Mouse (Mus musculus) lung, postnatal 10 days (tissue): ENCODE results near the gene Zfp318.

Experiments
- DNase-seq: peaks from one replicate; pipeline ENCODE4 v3.0.0; 2021

Zfp318 gene

GRCm38 (mm10) chr17:46452683-46453082 lies 69.2 kb downstream of the Zfp318 start:
- DNase-seq, result no peak

GRCm38 (mm10) chr17:46453302-46453948 lies 69.9 kb downstream of the Zfp318 start:
- DNase-seq, result no peak

GRCm38 (mm10) chr17:46453970-46454411 lies 70.5 kb downstream of the Zfp318 start:
- no peak for DNase-seq

DNA sequence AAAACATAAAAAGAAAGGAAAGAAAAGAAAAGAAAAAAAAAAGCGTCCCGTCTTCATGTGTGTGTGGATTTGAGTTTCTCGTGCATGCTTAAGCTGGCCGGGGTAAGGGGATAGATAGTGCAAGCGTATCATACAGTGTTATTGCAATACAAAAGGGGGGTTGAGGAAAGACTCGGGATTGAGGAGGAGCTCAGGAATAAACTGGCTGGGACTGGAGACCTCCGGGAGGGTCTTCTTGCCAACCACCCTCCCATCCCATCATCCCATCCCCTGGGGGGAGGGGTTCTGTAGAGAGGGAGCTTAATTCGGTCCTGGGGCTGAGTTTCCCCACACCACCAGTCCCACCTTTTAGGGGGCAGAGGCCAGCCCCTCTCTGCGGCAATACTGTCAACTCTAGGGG lies 71.0 kb downstream of the Zfp318 start:
- DNase-seq, result no peak

DNA sequence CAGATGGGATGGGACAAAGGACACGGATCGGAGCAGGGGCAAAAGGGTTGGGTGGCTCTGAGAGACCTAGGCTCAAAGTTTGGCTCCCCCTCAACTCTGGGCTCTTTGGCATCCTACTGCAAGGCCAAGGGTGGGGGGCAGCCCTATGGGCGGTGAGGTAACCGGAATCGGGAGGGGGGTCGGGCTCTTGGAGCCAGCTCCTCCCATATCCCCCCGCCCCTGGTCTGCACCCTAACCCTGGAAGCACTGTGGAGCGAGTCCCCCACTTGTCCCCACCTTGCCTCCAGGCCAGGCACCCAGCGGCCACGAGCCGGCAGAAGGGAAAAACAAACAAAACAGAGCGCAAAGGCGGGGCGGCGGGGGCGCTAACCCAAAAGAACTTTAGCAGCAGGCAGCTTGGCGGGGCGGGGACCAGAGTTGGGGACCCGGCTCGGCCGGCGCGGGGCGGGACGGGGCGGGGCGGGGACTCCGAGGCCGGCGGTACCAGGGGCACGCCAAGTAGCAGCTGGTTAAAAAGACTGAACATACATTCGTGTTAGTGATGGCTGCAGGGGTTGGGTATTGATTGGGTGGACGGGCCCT lies 71.7 kb downstream of the Zfp318 start:
- peak; percentile 70 for DNase-seq

DNA sequence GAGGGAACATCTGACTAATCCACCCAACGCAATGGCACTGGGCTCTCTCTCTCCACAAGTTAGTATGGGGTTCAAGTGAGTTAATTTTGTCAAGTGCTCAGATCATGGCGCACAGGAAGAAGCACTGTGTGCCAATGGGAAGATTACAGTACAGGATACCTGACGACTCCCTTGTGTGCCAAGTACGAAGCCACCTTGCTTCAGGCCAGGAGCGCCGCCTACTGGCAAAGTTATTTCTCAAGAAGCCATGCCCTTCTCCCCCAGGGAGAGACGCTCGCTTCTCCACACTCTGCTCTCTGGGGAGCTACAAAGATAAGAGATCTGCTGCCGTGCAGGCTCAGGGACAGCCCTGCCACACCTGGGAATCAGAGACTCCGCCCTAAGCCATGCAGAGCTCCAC lies 74.3 kb downstream of the Zfp318 start:
- peak; percentile 49 for DNase-seq

GRCm38 (mm10) chr17:46458439-46458838 lies 74.9 kb downstream of the Zfp318 start:
- no peak for DNase-seq

DNA sequence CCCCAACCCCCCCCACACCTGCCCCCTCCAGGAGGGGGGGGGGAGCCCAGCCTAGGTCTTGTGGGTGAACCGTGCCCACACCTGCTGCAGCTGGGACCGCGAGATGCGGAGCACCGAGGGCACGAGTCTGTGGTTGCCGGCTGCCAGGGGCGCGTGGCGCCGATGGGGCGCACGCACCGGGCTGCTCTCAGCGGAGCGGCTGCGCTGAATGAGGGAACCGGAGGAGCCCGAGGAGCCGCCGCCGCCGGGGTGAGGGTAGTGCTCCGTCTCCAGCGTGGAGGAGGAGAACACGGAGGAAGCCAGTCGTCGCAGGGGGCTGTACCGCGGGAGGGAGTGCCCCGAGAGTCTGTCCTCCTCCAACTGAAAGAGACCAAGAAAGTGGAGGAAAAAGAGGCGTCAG lies 77.1 kb downstream of the Zfp318 start:
- DNase-seq, result no peak

GRCm38 (mm10) chr17:46461347-46461746 lies 77.8 kb downstream of the Zfp318 start:
- peak; percentile 43 for DNase-seq

GRCm38 (mm10) chr17:46462226-46462625 lies 78.7 kb downstream of the Zfp318 start:
- no peak for DNase-seq

DNA sequence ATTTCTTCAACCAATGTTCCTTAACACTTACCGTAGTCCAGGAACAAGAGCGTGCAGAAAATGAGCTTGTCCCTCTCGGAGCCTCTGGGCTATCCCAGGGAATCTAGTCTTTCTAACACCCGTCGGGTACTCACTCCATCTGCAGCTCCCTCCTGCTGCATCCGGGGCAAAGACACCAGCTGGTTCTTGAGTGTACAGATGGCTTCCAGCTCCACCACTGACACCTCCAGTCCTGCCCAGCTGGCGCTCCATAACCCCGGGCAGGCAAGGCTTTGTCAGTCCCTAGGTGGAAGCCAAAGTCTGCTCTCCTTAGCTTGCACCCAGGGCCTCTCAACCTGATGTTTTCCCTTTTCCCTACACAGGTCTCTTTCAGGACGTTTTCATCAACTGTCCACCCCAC lies 84.3 kb downstream of the Zfp318 start:
- DNase-seq, result no peak
